ENCODE assay signal across 7 mouse cellular contexts in the genomic region with DNA sequence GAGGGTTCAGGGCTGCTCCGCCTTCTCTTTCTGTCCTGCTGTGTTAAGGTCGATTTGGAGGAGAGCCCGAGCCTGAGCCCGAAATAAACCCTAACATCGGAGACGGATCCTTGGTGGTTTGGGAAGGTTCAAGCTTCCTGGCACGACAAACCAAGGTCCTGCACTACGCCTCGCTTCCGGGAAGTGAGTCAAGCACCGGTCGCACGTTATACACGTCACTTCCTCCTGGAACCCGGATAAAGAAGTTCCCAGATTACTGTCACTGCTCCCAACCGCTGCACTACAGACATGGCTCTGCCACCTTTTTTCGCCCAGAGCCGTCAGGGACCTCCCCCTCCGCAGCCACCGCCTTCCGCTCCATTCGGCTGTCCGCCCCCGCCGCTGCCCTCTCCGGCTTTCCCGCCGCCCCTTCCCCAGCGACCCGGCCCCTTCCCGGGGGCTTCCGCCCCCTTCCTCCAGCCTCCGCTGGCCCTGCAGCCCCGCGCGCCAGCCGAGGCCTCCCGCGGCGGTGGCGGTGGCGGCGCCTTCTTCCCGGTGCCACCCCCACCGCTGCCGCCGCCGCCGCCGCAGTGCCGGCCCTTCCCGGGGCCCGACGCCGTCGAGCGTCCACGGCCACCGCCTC. TPM values are rescaled to one million over a fixed set of nuclear protein-coding genes. Genes with fewer than 3 reads are reported as not detected.
A peak's percentile ranks its signal among the peaks of the same experiment; 100 is the strongest.
DNase-seq lines count a peak whose midpoint lies in the region; ATAC-seq and TF ChIP-seq lines count a peak whose summit lies in the region.

Gene Pdcd7 (plus strand): TSS at position 251 of the 622 bp plus-strand sequence.

- DNase-seq in adrenal gland, postnatal 10 days, result peak; percentile 96
- peak; percentile 95 for DNase-seq in embryonic facial prominence, embryonic 10.5 days (ENCODE audit: low spot score)
- DNase-seq in gonadal fat pad, adult 2 months (ENCODE audit: low read depth), result peak; percentile 78
- DNase-seq in left cerebral cortex, postnatal 4 days, result peak; percentile 95

- intact Hi-C loops in left cerebral cortex, postnatal 4 days (cut with DNase I), result no loop called here

- peaks cover 21% of the 10 kb centered on the region for H3K4me1 ChIP-seq in embryonic facial prominence, embryonic 10.5 days
- H3K4me1 ChIP-seq in intestine, postnatal 0 days (replicated peaks; ENCODE audit: control insufficient read depth, insufficient read depth, low read length), result no peaks in the 10 kb centered on the region; the same call in 1 of the 2 replicates
- H3K4me1 ChIP-seq in midbrain, embryonic 12.5 days, result peaks cover 15% of the 10 kb centered on the region
- H3K4me1 ChIP-seq in small intestine, adult 2 months (ENCODE audit: control insufficient read depth, insufficient read depth, insufficient read length, low read length), result 0 out of 2 replicates have a peak, but pooled peaks cover 3% of the 10 kb centered on the region

- peak within 1 kb of the TSS; percentile 92 for H3K4me2 ChIP-seq in intestine, postnatal 0 days (replicated peaks; ENCODE audit: low read depth)
- H3K4me2 ChIP-seq in midbrain, embryonic 12.5 days (replicated peaks), result peak within 1 kb of the TSS; percentile 96

- H3K9ac ChIP-seq in intestine, postnatal 0 days (ENCODE audit: low read depth, low read length), result peak within 1 kb of the TSS; percentile 99
- H3K9ac ChIP-seq in midbrain, embryonic 12.5 days (replicated peaks), result peak within 1 kb of the TSS; percentile 96

- TF ChIP-seq POLR2A in small intestine, adult 2 months (IDR thresholded peaks at IDR 0.05; ENCODE audit: low read depth, low read length), result no peak; the same call in 1 of the 2 replicates

- 0 out of 2 replicates have a peak, but pooled peaks cover 4% of the 10 kb centered on the region for H3K9me3 ChIP-seq in embryonic facial prominence, embryonic 10.5 days
- 0 out of 2 replicates have a peak, but pooled peaks cover 4% of the 10 kb centered on the region for H3K9me3 ChIP-seq in intestine, postnatal 0 days (ENCODE audit: control insufficient read depth)
- H3K9me3 ChIP-seq in midbrain, embryonic 12.5 days, result no peaks in the 10 kb centered on the region

- H3K27ac ChIP-seq in embryonic facial prominence, embryonic 10.5 days (replicated peaks), result peak within 1 kb of the TSS; percentile 93
- H3K27ac ChIP-seq in intestine, postnatal 0 days (ENCODE audit: low read depth, low read length), result peak within 1 kb of the TSS; percentile 100
- peak within 1 kb of the TSS; percentile 92 for H3K27ac ChIP-seq in midbrain, embryonic 12.5 days (replicated peaks)
- peak within 1 kb of the TSS; percentile 88 for H3K27ac ChIP-seq in small intestine, adult 2 months (ENCODE audit: insufficient read depth, low read depth, low read length)

- no peak for TF ChIP-seq CTCF in intestine, postnatal 0 days (IDR thresholded peaks at IDR 0.05; ENCODE audit: low read depth)
- no peak for TF ChIP-seq CTCF in small intestine, adult 2 months (IDR thresholded peaks at IDR 0.05; ENCODE audit: extremely low read depth, insufficient read length, insufficient replicate concordance, low read depth, low read length)

- peak; percentile 85 for ATAC-seq in intestine, postnatal 0 days
- peak; percentile 95 for ATAC-seq in midbrain, embryonic 12.5 days (ENCODE audit: low FRiP score, low read depth)

- H3K4me3 ChIP-seq in embryonic facial prominence, embryonic 10.5 days, result peak within 1 kb of the TSS; percentile 100
- peak within 1 kb of the TSS; percentile 89 for H3K4me3 ChIP-seq in intestine, postnatal 0 days (ENCODE audit: low read depth, low read length)
- peak within 1 kb of the TSS; percentile 96 for H3K4me3 ChIP-seq in midbrain, embryonic 12.5 days
- H3K4me3 ChIP-seq in small intestine, adult 2 months (ENCODE audit: low read depth, low read length), result peak within 1 kb of the TSS; percentile 95

- no peaks in the 10 kb centered on the region for H3K27me3 ChIP-seq in embryonic facial prominence, embryonic 10.5 days (replicated peaks; ENCODE audit: low read depth, poor library complexity, severe bottlenecking)
- no peaks in the 10 kb centered on the region for H3K27me3 ChIP-seq in intestine, postnatal 0 days (replicated peaks; ENCODE audit: control insufficient read depth, insufficient read depth, low read length)
- no peaks in the 10 kb centered on the region for H3K27me3 ChIP-seq in midbrain, embryonic 12.5 days
- no peaks in the 10 kb centered on the region for H3K27me3 ChIP-seq in small intestine, adult 2 months (ENCODE audit: control insufficient read depth, insufficient read depth, low read length)

- H3K36me3 ChIP-seq in embryonic facial prominence, embryonic 10.5 days (replicated peaks), result no peaks in the 10 kb centered on the region
- H3K36me3 ChIP-seq in intestine, postnatal 0 days (ENCODE audit: control insufficient read depth, insufficient read depth), result no peaks in the 10 kb centered on the region
- no peaks in the 10 kb centered on the region for H3K36me3 ChIP-seq in midbrain, embryonic 12.5 days
- H3K36me3 ChIP-seq in small intestine, adult 2 months (ENCODE audit: control insufficient read depth, insufficient read depth, low read length), result no peaks in the 10 kb centered on the region

- WGBS in embryonic facial prominence, embryonic 10.5 days, result under 1% methylated on average over 59 of the region's 59 CpGs
- WGBS in intestine, postnatal 0 days, result under 1% methylated on average over 50 of the region's 59 CpGs
- under 1% methylated on average over 54 of the region's 59 CpGs for WGBS in midbrain, embryonic 12.5 days
- 1% methylated on average over 57 of the region's 59 CpGs for WGBS in small intestine, adult 2 months

RNA-seq across cellular contexts. Expression of gene Pdcd7, which starts in this region (rescaled TPM):
- total RNA-seq in adrenal gland, postnatal 10 days (2021), result 10 to 100 TPM; 13.6 to 17.1 TPM
- 10.3 and 10.6 TPM in 2 replicates for polyA plus RNA-seq in embryonic facial prominence, embryonic 10.5 days (2016; fragmentation: Nextera tagmentation; extraction: Ambion mirVana)
- 6.5 and 9.1 TPM in 2 replicates for polyA plus RNA-seq in gonadal fat pad, adult 2 months (2012; rRNA removed)
- polyA plus RNA-seq in intestine, postnatal 0 days (2015; fragmentation: Nextera tagmentation; extraction: Ambion mirVana), result 6.5 and 7.7 TPM in 2 replicates
- total RNA-seq in left cerebral cortex, postnatal 4 days (2021), result 10 to 100 TPM; 24.6 to 24.7 TPM
- polyA plus RNA-seq in midbrain, embryonic 12.5 days (2016; fragmentation: Nextera tagmentation; extraction: Ambion mirVana), result 12.2 and 14.3 TPM in 2 replicates
- 9.2 and 12.9 TPM in 2 replicates for polyA plus RNA-seq in small intestine, adult 2 months (2012; rRNA removed)

Comparison
In these comparisons a context has a peak if more than half of its experiments do, and no peak if none do; other contexts are left out.
1. Peak in every context shown above with its lines: DNase-seq, ATAC-seq, H3K4me3 ChIP-seq and H3K27ac ChIP-seq.